Mouse (Mus musculus) heart, postnatal 25 days (tissue): ENCODE data around the gene Nebl. TPM values are rescaled to one million over a fixed set of nuclear protein-coding genes. Genes with fewer than 3 reads are reported as not detected.

Source experiments
- DNase-seq: peaks from one replicate; pipeline ENCODE4 v3.0.0; 2022; ENCODE audit warnings: low spot score
- intact Hi-C: fragments of 180-260 bp; cut with DNase I; formaldehyde crosslinking; loops from one replicate; pipeline ENCODE4 v1.15.1; 2025
- total RNA-seq, 2 experiments: library from RNA; stranded (reverse); gene quantifications; 2 replicates each; pipeline ENCODE4 v1.2.3; 2021

The Nebl gene
- total RNA-seq, 2 experiments from 2014 or later, result 405 to 439 TPM

GRCm38 (mm10) chr2:17428156-17428555 is 303.1 kb downstream of the Nebl start:
- intact Hi-C loops, result loop anchor here (10.0 kb wide), 4 partner anchors 597 to 1917 kb away; no protein-coding TSS in a partner anchor
- DNase-seq, result no peak

DNA sequence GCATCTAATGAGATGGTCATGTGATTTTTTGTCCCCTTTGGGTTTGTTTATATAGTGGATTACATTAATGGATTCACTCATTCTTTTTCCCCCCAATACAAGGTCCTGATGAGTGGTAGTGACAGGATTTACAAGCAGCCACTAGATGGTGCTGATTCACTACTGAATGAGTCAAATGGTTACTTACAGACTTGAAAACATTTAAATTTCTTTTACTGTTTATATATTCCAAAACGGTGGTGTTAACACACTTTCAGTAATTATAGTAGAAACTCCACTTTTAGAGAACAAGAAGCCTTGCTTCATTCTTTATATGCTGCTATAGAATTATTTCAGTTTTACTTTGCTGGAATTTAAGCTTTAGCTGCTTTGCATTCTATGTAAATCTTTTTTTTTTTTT is 308.3 kb downstream of the Nebl start:
- intact Hi-C loops, result loop anchor here (5.0 to 10.0 kb wide), 5 partner anchors 419 to 1922 kb away; no protein-coding TSS in a partner anchor
- no peak for DNase-seq

DNA sequence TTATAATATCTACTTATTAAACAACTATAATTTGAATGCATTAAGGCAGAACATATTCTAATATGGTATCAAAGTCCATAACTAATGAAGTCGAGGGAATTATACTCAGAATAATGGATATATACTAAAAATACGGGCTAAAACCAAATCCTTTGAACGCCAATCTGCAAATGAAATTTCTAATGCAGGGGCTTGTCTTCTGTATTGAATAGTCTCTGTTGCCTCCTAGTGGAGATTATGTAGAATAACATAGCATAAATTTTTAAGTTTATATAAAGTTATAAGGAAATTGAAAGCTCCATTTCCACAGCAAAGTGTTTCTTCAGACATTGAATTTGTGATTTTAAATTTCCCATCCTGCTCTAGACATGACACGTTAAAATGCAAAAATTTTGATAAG is 315.9 kb downstream of the Nebl start:
- intact Hi-C loops, result no loop called here
- no peak for DNase-seq

- no peak for DNase-seq
- intact Hi-C loops, result no loop called here
Observed at GRCm38 (mm10) chr2:17414324-17414723, 316.9 kb downstream of the Nebl start.

DNA sequence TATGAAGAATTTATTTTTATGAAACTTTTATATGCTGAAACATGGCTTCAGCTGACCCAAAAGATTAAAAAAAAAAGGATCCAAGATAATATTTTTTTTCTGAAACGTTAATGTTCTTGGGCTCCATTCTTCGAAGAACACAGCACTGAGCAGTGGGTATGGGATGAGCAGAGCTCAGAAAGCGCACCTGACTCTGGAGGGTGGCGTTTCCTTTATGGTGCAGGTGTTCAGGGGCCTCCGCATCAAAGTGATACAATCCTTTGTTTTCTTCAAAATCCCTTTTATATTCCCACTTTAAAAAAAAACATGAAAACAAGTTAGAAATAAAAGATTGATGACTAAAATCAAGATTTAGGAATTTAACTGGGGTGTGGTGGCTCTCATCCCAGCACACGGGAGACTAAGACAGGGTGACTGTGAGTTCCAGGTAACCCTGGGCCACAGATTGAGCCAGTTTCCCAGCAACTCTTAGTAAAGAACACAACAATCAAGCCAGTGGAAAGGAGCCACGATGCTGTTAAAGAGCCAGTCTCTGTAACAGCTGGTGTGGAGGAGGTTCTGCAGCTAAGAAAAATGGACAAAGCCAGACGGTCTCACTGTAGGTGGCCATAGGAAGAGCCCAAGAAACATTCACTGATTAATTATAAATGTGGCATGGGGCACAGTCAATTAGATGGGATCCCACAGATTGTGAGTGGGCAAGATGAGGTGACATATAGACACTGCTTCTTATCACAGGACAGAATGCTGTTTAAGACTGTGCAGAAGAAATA is 317.6 kb downstream of the Nebl start:
- DNase-seq, result no peak
- intact Hi-C loops, result no loop called here

DNA sequence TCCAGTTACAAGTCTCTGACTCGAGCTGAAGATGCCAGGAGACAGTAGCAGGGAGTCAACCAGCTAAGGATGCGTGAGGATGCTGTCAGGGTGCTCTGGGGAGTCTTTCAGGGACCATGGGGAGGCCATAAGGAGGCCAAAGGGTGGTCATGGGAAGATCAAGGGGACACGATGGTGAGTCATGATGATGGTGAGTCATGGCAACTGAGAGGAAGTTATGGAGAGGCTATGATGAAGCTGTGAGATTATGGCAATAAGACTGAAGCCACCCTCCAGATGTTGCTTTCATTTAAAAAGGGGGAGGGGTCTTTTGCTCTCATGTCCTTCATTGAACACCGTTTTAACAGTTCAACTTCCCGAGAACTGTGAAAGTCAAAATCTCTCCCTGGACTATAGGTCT is 322.0 kb downstream of the Nebl start:
- intact Hi-C loops, result no loop called here
- DNase-seq, result no peak

DNA sequence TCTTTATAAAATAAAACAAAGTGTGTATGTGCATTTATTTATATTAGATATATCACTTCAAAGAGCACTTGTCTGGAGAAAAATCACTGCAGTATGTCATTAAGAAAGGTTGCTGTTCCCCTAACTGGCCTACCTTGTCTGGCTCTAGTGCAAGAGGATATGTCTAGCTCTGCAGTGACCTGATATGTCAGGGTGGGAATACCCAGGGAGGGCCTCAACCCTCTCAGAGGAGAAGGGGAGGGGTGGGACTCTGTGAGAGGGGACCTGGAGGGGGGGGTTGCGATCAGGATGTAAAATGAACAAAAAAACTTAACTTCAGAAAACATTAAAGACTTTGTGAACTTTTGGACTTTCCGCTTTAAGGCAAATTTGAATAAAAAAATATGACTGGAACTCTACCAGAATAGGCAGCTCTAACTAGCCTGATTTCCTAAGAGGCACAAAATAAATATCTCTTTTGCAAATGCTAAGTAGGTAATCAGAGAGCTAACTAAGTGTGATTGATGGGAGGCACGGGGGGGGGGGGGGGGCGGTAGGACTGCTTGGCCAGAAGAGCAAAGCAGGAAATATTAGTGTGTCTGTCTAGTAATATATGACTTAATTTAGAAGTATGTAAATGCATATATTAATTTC is 325.2 kb downstream of the Nebl start:
- no peak for DNase-seq
- intact Hi-C loops, result no loop called here

DNA sequence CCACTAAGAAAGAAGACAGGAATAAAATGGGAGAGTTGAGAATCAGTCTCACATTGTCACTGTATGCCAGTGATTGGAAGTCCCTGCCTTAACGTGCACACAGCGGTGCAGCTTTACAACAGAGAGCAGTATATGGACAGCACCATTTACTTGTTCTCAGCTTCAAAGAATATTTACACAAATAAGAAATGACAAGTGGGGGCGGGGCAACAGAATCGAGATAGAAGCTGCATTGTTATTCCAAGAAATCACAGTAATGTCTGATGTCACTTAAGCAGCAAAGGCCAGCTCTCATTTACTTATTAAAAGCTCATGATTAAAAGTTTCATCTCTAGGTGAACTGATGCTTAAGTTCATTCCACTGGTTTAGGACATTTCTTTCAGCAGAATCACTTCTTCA is 328.8 kb downstream of the Nebl start:
- intact Hi-C loops, result no loop called here
- no peak for DNase-seq

GRCm38 (mm10) chr2:17396235-17396634 is 335.0 kb downstream of the Nebl start:
- no peak for DNase-seq
- intact Hi-C loops, result no loop called here

- intact Hi-C loops, result no loop called here
- no peak for DNase-seq
Observed at GRCm38 (mm10) chr2:17391389-17391788, 339.9 kb downstream of the Nebl start.

GRCm38 (mm10) chr2:17390513-17391200 is 340.6 kb downstream of the Nebl start:
- intact Hi-C loops, result no loop called here
- DNase-seq, result no peak

DNA sequence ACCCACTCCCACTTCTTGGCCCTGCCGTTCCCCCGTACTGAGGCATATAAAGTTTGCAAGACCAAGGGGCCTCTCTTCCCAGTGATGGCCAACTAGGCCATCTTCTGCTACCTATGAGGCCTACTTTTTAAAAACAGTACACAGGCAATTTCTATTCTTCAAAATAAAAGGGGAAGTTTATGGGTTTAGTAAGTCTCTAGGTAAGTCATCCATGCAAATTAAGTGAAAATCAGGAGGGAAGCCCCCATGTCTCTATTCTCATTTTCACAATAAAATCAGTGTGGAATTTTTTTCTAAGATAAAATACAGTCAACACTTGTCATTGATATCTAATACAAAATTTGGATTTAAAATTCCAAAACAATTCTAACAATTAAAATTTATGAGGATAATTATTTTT is 341.4 kb downstream of the Nebl start:
- intact Hi-C loops, result no loop called here
- no peak for DNase-seq

GRCm38 (mm10) chr2:17389379-17389778 is 341.9 kb downstream of the Nebl start:
- DNase-seq, result no peak
- intact Hi-C loops, result no loop called here

- DNase-seq, result no peak
- intact Hi-C loops, result no loop called here
Observed at GRCm38 (mm10) chr2:17382227-17382626, 349.0 kb downstream of the Nebl start.

DNA sequence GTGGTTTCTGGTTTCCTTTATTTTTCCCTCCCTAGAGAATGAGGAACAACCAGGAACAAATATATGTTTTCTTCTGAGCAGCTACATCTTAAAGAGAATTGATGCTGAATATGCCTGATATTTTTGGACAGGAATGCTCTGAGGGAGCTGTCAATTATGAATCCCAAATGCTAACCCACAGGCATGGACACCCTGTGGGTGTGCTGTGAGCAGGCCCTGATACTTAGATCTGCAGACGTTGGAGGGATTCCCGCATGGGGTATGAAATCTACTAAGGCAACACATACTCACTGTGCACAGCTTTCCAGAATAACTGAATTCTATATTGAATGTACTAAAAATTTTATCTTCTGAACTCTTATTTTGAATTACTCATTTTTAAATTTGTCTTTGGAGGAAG is 355.3 kb downstream of the Nebl start:
- DNase-seq, result no peak
- intact Hi-C loops, result no loop called here

GRCm38 (mm10) chr2:17365671-17366070 is 365.6 kb downstream of the Nebl start:
- intact Hi-C loops, result no loop called here

DNA sequence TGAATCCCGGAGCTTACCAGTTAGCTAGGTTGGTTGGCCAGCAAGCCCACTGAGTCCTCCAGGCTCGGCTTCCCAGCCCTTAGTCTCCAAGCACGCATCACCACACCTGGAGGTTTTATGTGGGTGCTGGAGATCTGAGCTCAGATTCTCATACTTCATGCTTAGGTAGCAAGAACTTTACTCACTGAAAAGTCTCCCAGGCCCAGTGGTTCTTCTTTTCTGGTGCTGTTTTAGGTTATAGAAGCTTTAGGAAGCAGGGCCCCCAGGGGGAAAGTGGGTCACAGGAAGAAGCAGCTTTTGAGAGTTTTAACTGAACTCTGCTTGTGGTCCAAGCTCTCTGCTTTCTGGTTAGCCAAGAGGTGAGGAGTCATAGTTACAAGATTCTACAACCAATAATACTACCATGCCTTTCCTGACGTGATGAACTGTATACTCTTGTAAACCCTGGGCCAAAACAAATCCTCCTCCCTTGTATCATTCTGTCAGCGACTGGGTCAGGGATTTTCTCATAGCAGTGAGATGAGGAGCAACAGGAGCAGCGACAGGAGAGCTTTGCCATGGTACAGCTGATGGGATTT is 366.2 kb downstream of the Nebl start:
- no peak for DNase-seq
- intact Hi-C loops, result no loop called here

More at GRCm38 (mm10) chr2:17365671-17366070, 365.6 kb downstream of the Nebl start:
- no peak for DNase-seq

GRCm38 (mm10) chr2:17363337-17364216 is 367.7 kb downstream of the Nebl start:
- DNase-seq, result no peak
- intact Hi-C loops, result no loop called here

- intact Hi-C loops, result no loop called here
- no peak for DNase-seq
Observed at GRCm38 (mm10) chr2:17362181-17362580, 369.1 kb downstream of the Nebl start.

DNA sequence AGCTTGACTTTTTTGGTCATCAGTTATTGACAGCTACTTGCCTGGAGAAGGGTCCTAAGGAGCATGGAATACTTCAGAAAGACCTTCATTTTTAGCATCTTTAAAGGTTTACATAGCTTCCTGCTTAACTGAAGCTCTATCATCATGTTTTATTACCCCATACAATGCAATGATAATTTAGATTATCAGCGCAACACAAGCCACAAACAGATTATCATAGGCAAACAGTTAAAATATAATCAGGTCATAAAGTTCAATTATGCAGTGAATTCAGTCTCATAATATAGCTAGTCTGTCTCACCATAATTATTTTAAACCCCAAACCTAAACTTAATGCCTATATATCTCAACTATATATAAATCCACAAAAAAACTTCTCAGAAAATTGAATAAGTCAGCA is 386.6 kb downstream of the Nebl start:
- DNase-seq, result no peak
- intact Hi-C loops, result no loop called here
